Mouse (Mus musculus) midbrain, embryonic 10.5 days (tissue): ENCODE measurements around the gene 1810010H24Rik. TPM values are rescaled to one million over a fixed set of nuclear protein-coding genes. Genes with fewer than 3 reads are reported as not detected.
"Not testable (repeated sequence)": the region's sequence is repeated elsewhere in the genome, so short reads cannot be mapped to it uniquely, and the experiment has no call there.

Source experiments
- DNase-seq: peaks from one replicate; pipeline ENCODE4 v3.0.0-alpha.2; 2017; ENCODE audit warnings: low spot score
- H3K27ac ChIP-seq: fragments of 300-500 bp; sonication (generic); replicated peaks from 2 replicates; pipeline ENCODE4 v1.5.1; 2016; ENCODE audit warnings: mild to moderate bottlenecking
- H3K27me3 ChIP-seq: fragments of 300-500 bp; sonication (generic); 2 replicates; pipeline ENCODE4 v1.6.1; 2016; ENCODE audit warnings: low read depth, mild to moderate bottlenecking; ENCODE audit not compliant: poor library complexity, severe bottlenecking
- H3K36me3 ChIP-seq: fragments of 300-500 bp; sonication (generic); 2 replicates; pipeline ENCODE4 v1.6.1; 2016; ENCODE audit warnings: mild to moderate bottlenecking, moderate library complexity
- H3K4me1 ChIP-seq: fragments of 300-500 bp; sonication (generic); 2 replicates; pipeline ENCODE4 v1.6.1; 2016
- H3K4me3 ChIP-seq: fragments of 300-500 bp; sonication (generic); 2 replicates; pipeline ENCODE4 v1.5.1; 2016; ENCODE audit warnings: mild to moderate bottlenecking, moderate library complexity
- H3K9me3 ChIP-seq: fragments of 300-500 bp; sonication (generic); replicated peaks from 2 replicates; pipeline ENCODE4 v1.6.1; 2016; ENCODE audit warnings: mild to moderate bottlenecking
- WGBS: fragments of 180-500 bp; shearing (Covaris S2); methylation state at CpG from one replicate; pipeline ENCODE4 v1.1.7; 2016; 5-methylcytosine and 5-hydroxymethylcytosine counted together
- polyA plus RNA-seq: library from polyadenylated mRNA; unstranded; fragments of >200 nt; fragmentation: Nextera tagmentation; extraction: Ambion mirVana; gene quantifications from 2 replicates; pipeline ENCODE4 v1.2.1, GENCODE M21; 2016

Gene 1810010H24Rik
- polyA plus RNA-seq, 1 experiment from 2014 or later: 2.0 TPM

- Histone ChIP-seq H3K9me3 (no peaks in the 10 kb centered on the region), H3K4me3 (peak within 1 kb of the TSS; percentile 100), H3K36me3 (peaks cover 31% of the 10 kb centered on the region), H3K4me1 (peaks cover 40% of the 10 kb centered on the region), H3K27me3 (no peaks in the 10 kb centered on the region), H3K27ac (peak within 1 kb of the TSS; percentile 99)
- peak; percentile 93 for DNase-seq
- under 1% methylated on average over 62 of the region's 62 CpGs for WGBS
Measured at GRCm38 (mm10) chr11:106999151-106999948, 26.1 kb upstream of the 1810010H24Rik start, which contains the start of gene Kpna2. Gene Kpna2, minus strand, starts transcription at chr11:106999541.

DNA sequence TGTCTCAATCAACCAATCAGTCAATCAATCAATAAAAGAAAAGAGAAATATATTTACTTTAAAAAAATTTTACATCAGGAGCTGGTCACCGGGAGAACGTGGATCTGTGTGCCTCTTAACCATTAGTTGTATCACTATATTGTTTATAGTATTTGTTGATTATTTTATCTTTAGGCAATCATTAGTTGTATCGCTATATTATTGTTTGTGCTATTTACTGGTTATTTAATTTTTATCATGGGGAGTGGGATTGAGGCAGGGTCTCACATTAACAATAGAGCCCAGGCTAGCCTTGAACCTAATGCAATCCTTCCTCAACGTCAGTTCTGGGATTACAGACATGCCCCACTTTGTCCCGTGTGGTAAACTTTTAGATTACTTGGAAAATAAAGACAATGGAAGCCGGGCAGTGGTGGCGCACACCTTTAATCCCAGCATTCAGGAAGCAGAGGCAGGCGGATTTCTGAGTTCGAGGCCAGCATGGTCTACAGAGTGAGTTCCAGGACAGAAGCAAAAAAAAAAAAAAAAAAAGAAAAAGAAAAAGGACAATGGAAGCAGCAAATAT lies 25.4 kb upstream of the 1810010H24Rik start:
- peaks cover 24% of the 10 kb centered on the region for H3K36me3 ChIP-seq
- peak overlapping the region; percentile 100 for H3K4me3 ChIP-seq
- DNase-seq: no peak
- peaks cover 34% of the 10 kb centered on the region for H3K4me1 ChIP-seq
- no peaks in the 10 kb centered on the region for H3K27me3 ChIP-seq
- WGBS: 82% methylated on average over 9 of the region's 9 CpGs
- H3K27ac ChIP-seq: peak overlapping the region; percentile 99
- no peaks in the 10 kb centered on the region for H3K9me3 ChIP-seq

DNA sequence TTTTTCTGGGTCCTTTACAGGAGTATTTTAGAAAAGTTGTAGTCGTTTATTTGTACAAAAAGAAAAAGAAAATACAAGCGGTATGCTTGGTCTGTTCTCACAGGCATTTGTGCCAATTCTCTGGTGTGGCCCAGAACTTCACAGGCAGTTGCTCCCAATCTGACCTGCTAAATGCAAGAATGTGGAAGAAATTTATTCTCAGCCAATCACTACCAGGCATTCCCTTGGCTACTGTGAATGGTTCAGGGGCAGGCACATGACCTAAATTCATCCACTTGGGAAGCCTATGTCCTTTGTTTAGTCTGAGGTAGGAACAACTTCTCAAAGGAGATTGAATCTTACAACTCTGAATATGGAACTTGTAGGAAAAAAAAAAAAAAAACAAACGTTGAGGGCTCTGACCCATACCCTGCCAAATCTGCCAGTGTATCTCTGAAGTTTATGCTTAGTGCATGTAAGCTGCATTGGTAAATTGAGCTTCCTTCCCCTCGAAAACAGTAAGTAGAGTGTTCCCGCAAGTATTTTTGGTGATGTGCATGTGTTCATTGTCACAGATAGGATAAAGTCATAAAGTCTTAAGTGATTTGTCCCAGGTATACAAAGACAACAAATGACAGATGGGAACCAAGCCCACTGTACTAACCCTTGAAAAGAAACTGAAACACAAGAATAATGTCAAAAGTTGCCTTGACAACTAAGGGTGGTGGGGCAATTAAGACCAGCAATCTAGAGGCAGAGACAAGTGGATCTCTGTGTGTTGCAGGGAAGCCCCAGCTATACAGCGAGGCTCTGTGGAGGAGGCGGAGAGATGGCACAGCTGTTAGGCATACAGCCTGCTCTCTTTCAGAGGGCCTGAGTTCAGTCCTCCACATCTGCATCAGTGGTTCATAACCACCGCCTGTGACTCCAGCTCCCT lies 23.5 kb upstream of the 1810010H24Rik start:
- Histone ChIP-seq H3K27me3 (no peaks in the 10 kb centered on the region), H3K9me3 (no peaks in the 10 kb centered on the region), H3K4me1 (peaks cover 28% of the 10 kb centered on the region), H3K27ac (peak overlapping the region; percentile 77), H3K4me3 (no peak overlapping the region), H3K36me3 (peaks cover 4% of the 10 kb centered on the region)
- WGBS: 59% methylated on average over 8 of the region's 8 CpGs
- DNase-seq: peak; percentile 30

DNA sequence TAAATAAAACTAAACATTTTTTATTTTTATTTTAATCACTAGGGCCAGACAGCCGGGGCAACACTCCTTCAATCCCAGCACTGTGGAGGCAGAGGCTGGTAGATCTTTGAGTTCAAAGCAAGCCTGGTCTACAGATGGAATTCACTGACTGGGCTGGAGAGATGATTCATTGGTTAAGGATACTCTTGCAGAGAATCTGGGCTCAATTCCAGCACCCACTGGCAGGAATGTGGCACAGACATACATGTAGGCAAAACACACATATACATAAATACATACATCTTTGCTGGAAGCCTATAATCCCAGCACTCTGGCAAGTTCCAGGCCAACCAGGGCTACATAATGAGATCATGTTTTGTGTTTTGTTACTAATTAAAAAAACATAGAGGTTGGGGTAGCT lies 19.9 kb upstream of the 1810010H24Rik start:
- no peaks in the 10 kb centered on the region for H3K9me3 ChIP-seq
- H3K36me3 ChIP-seq: no peaks in the 10 kb centered on the region
- no peaks in the 10 kb centered on the region for H3K27me3 ChIP-seq
- WGBS: 84% methylated on average over 1 of the region's 1 CpGs
- H3K4me1 ChIP-seq: peaks cover 15% of the 10 kb centered on the region
- DNase-seq: no peak
- no peak overlapping the region for H3K4me3 ChIP-seq
- H3K27ac ChIP-seq: no peak overlapping the region

GRCm38 (mm10) chr11:107010447-107010846 lies 15.0 kb upstream of the 1810010H24Rik start:
- 96% methylated on average over 3 of the region's 3 CpGs for WGBS
- no peaks in the 10 kb centered on the region for H3K27me3 ChIP-seq
- H3K4me1 ChIP-seq: peaks cover 15% of the 10 kb centered on the region
- DNase-seq: no peak
- no peaks in the 10 kb centered on the region for H3K9me3 ChIP-seq
- no peaks in the 10 kb centered on the region for H3K36me3 ChIP-seq
- no peak overlapping the region for H3K27ac ChIP-seq
- no peak overlapping the region for H3K4me3 ChIP-seq

DNA sequence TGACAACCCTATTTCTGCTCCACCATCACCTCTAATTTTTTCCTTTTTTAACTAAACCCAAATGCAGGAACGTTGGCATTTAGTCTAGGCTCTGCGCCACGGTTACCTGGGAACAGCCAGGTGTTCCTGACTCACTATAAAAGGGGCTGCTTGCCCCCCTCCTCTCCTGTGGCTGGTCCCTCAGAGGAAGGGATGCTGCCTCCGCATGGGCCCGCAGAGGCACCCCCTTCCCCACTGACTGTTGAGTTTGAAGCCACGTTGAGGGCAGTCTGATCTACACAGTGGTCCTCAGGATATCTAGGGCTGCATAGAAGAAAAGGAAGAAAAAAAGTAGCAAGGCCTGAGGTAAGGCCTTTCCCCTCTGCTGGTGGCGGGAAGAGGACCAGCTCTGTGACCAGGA lies 14.3 kb upstream of the 1810010H24Rik start:
- Histone ChIP-seq H3K4me1 (peaks cover 15% of the 10 kb centered on the region), H3K36me3 (no peaks in the 10 kb centered on the region), H3K4me3 (no peak overlapping the region), H3K27me3 (no peaks in the 10 kb centered on the region), H3K27ac (no peak overlapping the region), H3K9me3 (no peaks in the 10 kb centered on the region)
- DNase-seq: no peak
- WGBS: 73% methylated on average over 7 of the region's 7 CpGs

GRCm38 (mm10) chr11:107011669-107012323 lies 13.7 kb upstream of the 1810010H24Rik start:
- no peak for DNase-seq
- peaks cover 15% of the 10 kb centered on the region for H3K4me1 ChIP-seq
- no peaks in the 10 kb centered on the region for H3K9me3 ChIP-seq
- peak overlapping the region; percentile 66 for H3K4me3 ChIP-seq
- no peaks in the 10 kb centered on the region for H3K36me3 ChIP-seq
- 45% methylated on average over 18 of the region's 18 CpGs for WGBS
- no peaks in the 10 kb centered on the region for H3K27me3 ChIP-seq
- peak overlapping the region; percentile 89 for H3K27ac ChIP-seq

- Histone ChIP-seq H3K36me3 (no peaks in the 10 kb centered on the region), H3K27me3 (no peaks in the 10 kb centered on the region), H3K4me3 (peak overlapping the region; percentile 66), H3K4me1 (peaks cover 15% of the 10 kb centered on the region), H3K9me3 (no peaks in the 10 kb centered on the region), H3K27ac (peak overlapping the region; percentile 89)
- peak; percentile 97 for DNase-seq
- WGBS: under 1% methylated on average over 37 of the region's 37 CpGs
Measured at GRCm38 (mm10) chr11:107012324-107013017, 13.0 kb upstream of the 1810010H24Rik start.

- Histone ChIP-seq H3K4me3 (no peak overlapping the region), H3K27ac (no peak overlapping the region), H3K4me1 (peaks cover 16% of the 10 kb centered on the region), H3K27me3 (no peaks in the 10 kb centered on the region), H3K36me3 (no peaks in the 10 kb centered on the region), H3K9me3 (no peaks in the 10 kb centered on the region)
- no peak for DNase-seq
- WGBS: 79% methylated on average over 11 of the region's 11 CpGs
Measured at GRCm38 (mm10) chr11:107014020-107014585, 11.4 kb upstream of the 1810010H24Rik start.

GRCm38 (mm10) chr11:107014597-107015309 lies 10.7 kb upstream of the 1810010H24Rik start:
- H3K27ac ChIP-seq: no peak overlapping the region
- no peaks in the 10 kb centered on the region for H3K9me3 ChIP-seq
- no peak for DNase-seq
- H3K4me1 ChIP-seq: peaks cover 19% of the 10 kb centered on the region
- H3K27me3 ChIP-seq: no peaks in the 10 kb centered on the region
- H3K36me3 ChIP-seq: no peaks in the 10 kb centered on the region
- WGBS: 43% methylated on average over 14 of the region's 14 CpGs
- H3K4me3 ChIP-seq: no peak overlapping the region

DNA sequence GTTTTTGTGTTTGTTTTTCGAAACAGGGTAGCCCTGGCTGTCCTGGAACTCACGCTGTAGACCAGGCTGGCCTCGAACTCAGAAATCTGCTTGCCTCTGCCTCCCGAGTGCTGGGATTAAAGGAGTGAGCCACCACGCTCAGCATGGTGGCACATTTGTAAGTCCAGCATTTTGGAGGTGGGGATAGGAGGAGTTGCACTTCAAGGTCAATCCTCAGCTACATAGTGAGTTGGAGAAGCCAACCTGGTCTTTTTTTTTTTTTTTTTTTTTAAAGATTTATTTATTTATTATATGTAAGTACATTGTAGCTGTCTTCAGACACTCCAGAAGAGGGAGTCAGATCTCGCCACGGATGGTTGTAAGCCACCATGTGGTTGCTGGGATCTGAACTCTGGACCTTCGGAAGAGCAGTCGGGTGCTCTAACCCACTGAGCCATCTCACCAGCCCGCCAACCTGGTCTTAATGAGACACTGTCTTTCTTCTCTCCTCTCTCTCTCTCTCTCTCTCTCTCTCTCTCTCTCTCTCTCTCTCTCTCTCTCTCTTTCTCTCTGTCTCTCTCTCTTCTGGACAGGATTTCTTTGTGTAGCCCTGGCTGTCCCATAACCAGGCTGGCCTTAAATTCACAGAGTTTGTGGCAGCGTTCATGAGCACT lies 9.8 kb upstream of the 1810010H24Rik start:
- not testable (repeated sequence) for DNase-seq, H3K4me3 ChIP-seq, H3K9me3 ChIP-seq, H3K36me3 ChIP-seq, H3K27ac ChIP-seq, H3K27me3 ChIP-seq
- WGBS: 75% methylated on average over 11 of the region's 11 CpGs
- peaks cover 19% of the 10 kb centered on the region for H3K4me1 ChIP-seq
